Mouse (Mus musculus) kidney, adult 2 months (tissue): ENCODE results near the gene Tex13c2. TPM values are rescaled to one million over a fixed set of nuclear protein-coding genes. Genes with fewer than 3 reads are reported as not detected.

ENCODE experiments used
- DNase-seq: peaks from one replicate; pipeline ENCODE4 v3.0.0; 2021
- H3K27ac ChIP-seq: fragments of 200-500 bp; 2 replicates; pipeline ENCODE4 v1.5.1; 2012; ENCODE audit warnings: low read depth, low read length, control low read depth, inconsistent platforms; ENCODE audit not compliant: insufficient read depth
- H3K27me3 ChIP-seq: fragments of 200-500 bp; replicated peaks from 2 replicates; pipeline ENCODE4 v1.6.1; 2012; ENCODE audit warnings: mild to moderate bottlenecking, moderate library complexity, low read length, inconsistent platforms; ENCODE audit not compliant: control insufficient read depth, insufficient read depth
- H3K36me3 ChIP-seq: fragments of 200-500 bp; 2 replicates; pipeline ENCODE4 v1.6.1; 2012; ENCODE audit warnings: mild to moderate bottlenecking, moderate library complexity, low read length, inconsistent platforms; ENCODE audit not compliant: control insufficient read depth, insufficient read depth
- H3K4me1 ChIP-seq: fragments of 200-500 bp; 2 replicates; pipeline ENCODE4 v1.6.1; 2011; ENCODE audit warnings: low read length; ENCODE audit not compliant: control insufficient read depth, insufficient read depth
- H3K4me3 ChIP-seq: fragments of 200-500 bp; 2 replicates; pipeline ENCODE4 v1.5.1; 2011; ENCODE audit warnings: mild to moderate bottlenecking, low read depth, low read length, control low read depth; ENCODE audit not compliant: insufficient read depth
- CTCF ChIP-seq: fragments of 200-500 bp; conservative IDR thresholded peaks from 2 replicates; pipeline ENCODE4 v1.5.1; 2011; ENCODE audit warnings: low read depth, mild to moderate bottlenecking, control low read depth, low read length, moderate library complexity, mixed read lengths; ENCODE audit not compliant: insufficient read depth, insufficient read length
- POLR2A ChIP-seq: fragments of 200-500 bp; IDR thresholded peaks from one replicate; pipeline ENCODE4 v1.6.1; 2011; ENCODE audit warnings: low read depth, low read length, control low read depth
- WGBS: fragments of 180-500 bp; shearing (Covaris S2); methylation state at CpG from one replicate; pipeline ENCODE4 v1.1.7; 2018; 5-methylcytosine and 5-hydroxymethylcytosine counted together
- polyA plus RNA-seq: library from polyadenylated mRNA; depleted of rRNA; stranded (reverse); fragments of >200 nt; gene quantifications from 2 replicates; pipeline ENCODE4 v1.2.3, GENCODE M21; 2012; rRNA removed

Gene Tex13c2
- polyA plus RNA-seq, 1 experiment, result not detected

- Histone ChIP-seq H3K4me3 (no peak overlapping the region), H3K27me3 (no peaks in the 10 kb centered on the region), H3K27ac (no peak overlapping the region), H3K36me3 (no peaks in the 10 kb centered on the region), H3K4me1 (no peaks in the 10 kb centered on the region)
- TF ChIP-seq CTCF (no peak), POLR2A (no peak)
- WGBS, result 86% methylated on average over 2 of the region's 2 CpGs
- no peak for DNase-seq
These were observed 21.6 kb downstream of the Tex13c2 start for GRCm38 (mm10) chrX:42511105-42511504.

- no peaks in the 10 kb centered on the region for H3K27me3 ChIP-seq
- H3K4me1 ChIP-seq, result no peaks in the 10 kb centered on the region
- no peak overlapping the region for H3K27ac ChIP-seq
- peak; percentile 2 for DNase-seq
- no peak overlapping the region for H3K4me3 ChIP-seq
- TF ChIP-seq CTCF (peak; percentile 37), POLR2A (no peak)
- no peaks in the 10 kb centered on the region for H3K36me3 ChIP-seq
These were observed 23.1 kb downstream of the Tex13c2 start for GRCm38 (mm10) chrX:42512567-42512966.

GRCm38 (mm10) chrX:42522868-42523267 lies 33.4 kb downstream of the Tex13c2 start:
- 83% methylated on average over 2 of the region's 2 CpGs for WGBS
- Histone ChIP-seq H3K27me3 (no peaks in the 10 kb centered on the region), H3K27ac (no peak overlapping the region), H3K36me3 (no peaks in the 10 kb centered on the region), H3K4me1 (no peaks in the 10 kb centered on the region), H3K4me3 (no peak overlapping the region)
- DNase-seq, result no peak
- TF ChIP-seq POLR2A, result no peak
- TF ChIP-seq CTCF, result no peak

- WGBS, result 83% methylated on average over 4 of the region's 4 CpGs
- H3K4me3 ChIP-seq, result no peak overlapping the region
- no peak for TF ChIP-seq CTCF
These were observed 41.2 kb downstream of the Tex13c2 start for GRCm38 (mm10) chrX:42530703-42531102.

GRCm38 (mm10) chrX:42540030-42540755 lies 50.7 kb downstream of the Tex13c2 start:
- DNase-seq, result no peak
- Histone ChIP-seq H3K4me1 (no peaks in the 10 kb centered on the region), H3K27me3 (no peaks in the 10 kb centered on the region), H3K27ac (no peak overlapping the region), H3K36me3 (no peaks in the 10 kb centered on the region), H3K4me3 (no peak overlapping the region)
- TF ChIP-seq POLR2A (no peak), CTCF (no peak)
- 36% methylated on average over 3 of the region's 3 CpGs for WGBS

More at GRCm38 (mm10) chrX:42530703-42531102, 41.2 kb downstream of the Tex13c2 start:
- Histone ChIP-seq H3K36me3 (no peaks in the 10 kb centered on the region), H3K4me1 (no peaks in the 10 kb centered on the region), H3K27ac (no peak overlapping the region), H3K27me3 (no peaks in the 10 kb centered on the region)
- no peak for DNase-seq

GRCm38 (mm10) chrX:42540756-42541053 lies 51.2 kb downstream of the Tex13c2 start:
- peak; percentile 68 for DNase-seq
- Histone ChIP-seq H3K36me3 (no peaks in the 10 kb centered on the region), H3K27ac (no peak overlapping the region), H3K27me3 (no peaks in the 10 kb centered on the region), H3K4me1 (no peaks in the 10 kb centered on the region), H3K4me3 (no peak overlapping the region)
- no peak for TF ChIP-seq POLR2A
- TF ChIP-seq CTCF, result peak; percentile 59
- 5% methylated on average over 5 of the region's 5 CpGs for whole genome bisulfite sequencing

Other genes starting within 250 kb of the Tex13c2 start
- 0.12 and 0.33 TPM in 2 replicates for gene Sh2d1a, start 12.8 kb downstream of the Tex13c2 start, polyA plus RNA-seq